In genomic region chr2:68981302-68981701, GRCm38 (mm10) we compare ENCODE assay signal across 21 mouse cellular contexts.
DNase-seq lines count a peak whose midpoint lies in the region; ATAC-seq and TF ChIP-seq lines count a peak whose summit lies in the region.
"Had no signal": no experiment of that assay in that cellular context is flagged by ENCODE, and none has a peak within 500 bp of the region (broad histone marks: within the 10 kb centered on the region; RNA-seq: fewer than 3 reads in every experiment).

No protein-coding gene starts in this region.

- H3K9ac ChIP-seq in hindbrain, postnatal 0 days (replicated peaks; ENCODE audit: low read length), result no peak overlapping the region
- no peak overlapping the region for H3K9ac ChIP-seq in hindbrain, embryonic 12.5 days
- no peak overlapping the region for H3K9ac ChIP-seq in midbrain, embryonic 12.5 days (replicated peaks)
- no peak overlapping the region for H3K9ac ChIP-seq in midbrain, postnatal 0 days (replicated peaks; ENCODE audit: low read length, poor library complexity, severe bottlenecking)
- H3K9ac ChIP-seq in stomach, embryonic 14.5 days (replicated peaks; ENCODE audit: low read depth, low read length), result no peak overlapping the region
- H3K9ac ChIP-seq in heart, adult 2 months (ENCODE audit: low read depth, low read length), result no peak overlapping the region
- H3K9ac ChIP-seq: heart, embryonic 15.5 days; liver, embryonic 12.5 days; lung, embryonic 15.5 days had no signal

- H3K4me1 ChIP-seq in hindbrain, postnatal 0 days (ENCODE audit: insufficient read depth, low read length), result 0 out of 2 replicates have a peak, but pooled peaks cover 3% of the 10 kb centered on the region
- peaks cover 17% of the 10 kb centered on the region for H3K4me1 ChIP-seq in hindbrain, embryonic 12.5 days
- H3K4me1 ChIP-seq in midbrain, embryonic 12.5 days, result peaks cover 19% of the 10 kb centered on the region; the same call in 1 of the 2 replicates
- peaks cover 18% of the 10 kb centered on the region for H3K4me1 ChIP-seq in midbrain, postnatal 0 days (ENCODE audit: insufficient read depth, low read length)
- H3K4me1 ChIP-seq in embryonic fibroblast, embryonic 13.5 days (ENCODE audit: control insufficient read depth, insufficient read depth, low read length), result peaks cover 37% of the 10 kb centered on the region
- H3K4me1 ChIP-seq in stomach, embryonic 14.5 days (ENCODE audit: control insufficient read depth, insufficient read depth, low read length), result peaks cover 26% of the 10 kb centered on the region
- no peaks in the 10 kb centered on the region for H3K4me1 ChIP-seq in heart, adult 2 months (ENCODE audit: control insufficient read depth, insufficient read depth, low read length)

- TF ChIP-seq CTCF in hindbrain, postnatal 0 days (IDR thresholded peaks at IDR 0.05; ENCODE audit: low read depth), result no peak
- TF ChIP-seq CTCF in midbrain, postnatal 0 days (IDR thresholded peaks at IDR 0.05), result no peak
- no peak for TF ChIP-seq CTCF in embryonic fibroblast, embryonic 13.5 days (IDR thresholded peaks at IDR 0.05; ENCODE audit: borderline replicate concordance, insufficient read depth, low read length)
- no peak for TF ChIP-seq CTCF in heart, adult 2 months (IDR thresholded peaks at IDR 0.05)

- ATAC-seq in hindbrain, postnatal 0 days, result 0 out of 2 replicates have a peak, but pooled peaks have one; percentile 18
- ATAC-seq in hindbrain, embryonic 12.5 days (ENCODE audit: low FRiP score), result no peak
- peak; percentile 32; the same call in 1 of the 2 replicates for ATAC-seq in midbrain, embryonic 12.5 days (ENCODE audit: low FRiP score, low read depth)
- ATAC-seq in midbrain, postnatal 0 days (ENCODE audit: low FRiP score), result no peak
- ATAC-seq in stomach, embryonic 14.5 days (ENCODE audit: insufficient number of reproducible peaks, insufficient read depth, low FRiP score, low read depth), result no peak
- ATAC-seq: hindbrain, embryonic 16.5 days; liver, embryonic 12.5 days; Patski had no signal

- intact Hi-C loops in heart, adult 2 months (cut with DNase I), result no loop called here

- H3K4me2 ChIP-seq in hindbrain, postnatal 0 days (ENCODE audit: low read depth, low read length), result no peak overlapping the region
- H3K4me2 ChIP-seq in hindbrain, embryonic 12.5 days (replicated peaks), result no peak overlapping the region
- H3K4me2 ChIP-seq in midbrain, embryonic 12.5 days (replicated peaks), result no peak overlapping the region
- H3K4me2 ChIP-seq in midbrain, postnatal 0 days (ENCODE audit: low read depth, low read length, poor library complexity, severe bottlenecking), result no peak overlapping the region
- H3K4me2 ChIP-seq in stomach, embryonic 14.5 days (replicated peaks; ENCODE audit: low read depth, low read length), result peak overlapping the region; percentile 11; the same call in 1 of the 2 replicates
- H3K4me2 ChIP-seq: heart, embryonic 15.5 days; liver, embryonic 12.5 days had no signal

- DNase-seq in hindbrain, postnatal 0 days (ENCODE audit: low spot score), result no peak
- no peak for DNase-seq in midbrain, postnatal 0 days (ENCODE audit: low spot score)
- no peak for DNase-seq in heart, adult 2 months
- DNase-seq: adrenal gland, adult 8-10 months; cerebellum, postnatal 10 days; gastrocnemius, postnatal 14 days; heart, adult 18-20 months; heart, postnatal 4 days; kidney, adult 9 months; kidney, postnatal 36 days; thymus, postnatal 36 days had no signal

- no peaks in the 10 kb centered on the region for H3K27me3 ChIP-seq in hindbrain, postnatal 0 days (ENCODE audit: insufficient read depth, low read length)
- H3K27me3 ChIP-seq in hindbrain, embryonic 12.5 days, result no peaks in the 10 kb centered on the region
- H3K27me3 ChIP-seq in midbrain, embryonic 12.5 days, result no peaks in the 10 kb centered on the region
- no peaks in the 10 kb centered on the region for H3K27me3 ChIP-seq in midbrain, postnatal 0 days (ENCODE audit: insufficient read depth, low read length)
- no peaks in the 10 kb centered on the region for H3K27me3 ChIP-seq in stomach, embryonic 14.5 days (ENCODE audit: control insufficient read depth, insufficient read depth, low read length)
- H3K27me3 ChIP-seq in heart, adult 2 months (ENCODE audit: control insufficient read depth, insufficient read depth, low read length), result no peaks in the 10 kb centered on the region
- H3K27me3 ChIP-seq: heart, embryonic 15.5 days; liver, embryonic 12.5 days; lung, embryonic 15.5 days; megakaryocyte, embryonic 14.5 days; Patski had no signal

- TF ChIP-seq EP300 in heart, adult 2 months (IDR thresholded peaks at IDR 0.05; ENCODE audit: insufficient read depth, low read depth, low read length), result no peak

- TF ChIP-seq POLR2A in embryonic fibroblast, embryonic 13.5 days (IDR thresholded peaks at IDR 0.05; ENCODE audit: low read depth, low read length), result no peak
- no peak for TF ChIP-seq POLR2A in heart, adult 2 months (IDR thresholded peaks at IDR 0.05; ENCODE audit: insufficient read depth, low read depth, low read length)

- no peaks in the 10 kb centered on the region for H3K9me3 ChIP-seq in hindbrain, postnatal 0 days (ENCODE audit: low read length)
- no peaks in the 10 kb centered on the region for H3K9me3 ChIP-seq in hindbrain, embryonic 12.5 days (replicated peaks)
- no peaks in the 10 kb centered on the region for H3K9me3 ChIP-seq in midbrain, embryonic 12.5 days
- H3K9me3 ChIP-seq in midbrain, postnatal 0 days (ENCODE audit: low read length), result no peaks in the 10 kb centered on the region
- H3K9me3 ChIP-seq in stomach, embryonic 14.5 days (ENCODE audit: control insufficient read depth, low read depth, low read length), result no peaks in the 10 kb centered on the region
- H3K9me3 ChIP-seq: heart, embryonic 15.5 days; liver, embryonic 12.5 days; lung, embryonic 15.5 days; megakaryocyte, embryonic 14.5 days had no signal

- WGBS in hindbrain, postnatal 0 days, result 79% methylated on average over 9 of the region's 9 CpGs
- 82% methylated on average over 9 of the region's 9 CpGs for WGBS in hindbrain, embryonic 12.5 days
- WGBS in midbrain, embryonic 12.5 days, result 91% methylated on average over 9 of the region's 9 CpGs
- 81% methylated on average over 9 of the region's 9 CpGs for WGBS in midbrain, postnatal 0 days
- WGBS in stomach, embryonic 14.5 days, result 62% methylated on average over 9 of the region's 9 CpGs
- 88% methylated on average over 9 of the region's 9 CpGs for WGBS in heart, adult 2 months

- no peaks in the 10 kb centered on the region for H3K79me2 ChIP-seq in heart, adult 2 months (replicated peaks; ENCODE audit: control insufficient read depth, insufficient read depth, low read length)

- no peak overlapping the region for H3K4me3 ChIP-seq in hindbrain, postnatal 0 days (ENCODE audit: low read length)
- H3K4me3 ChIP-seq in hindbrain, embryonic 12.5 days, result no peak overlapping the region
- H3K4me3 ChIP-seq in midbrain, embryonic 12.5 days, result no peak overlapping the region
- H3K4me3 ChIP-seq in midbrain, postnatal 0 days (ENCODE audit: low read depth, low read length), result no peak overlapping the region
- no peak overlapping the region for H3K4me3 ChIP-seq in embryonic fibroblast, embryonic 13.5 days (ENCODE audit: insufficient read depth, low read length)
- H3K4me3 ChIP-seq in stomach, embryonic 14.5 days (ENCODE audit: low read depth, low read length), result no peak overlapping the region
- H3K4me3 ChIP-seq in heart, adult 2 months, result no peak overlapping the region
- H3K4me3 ChIP-seq: heart, embryonic 15.5 days; liver, embryonic 12.5 days; lung, embryonic 15.5 days; megakaryocyte, embryonic 14.5 days had no signal

- no peaks in the 10 kb centered on the region for H3K36me3 ChIP-seq in hindbrain, postnatal 0 days (ENCODE audit: insufficient read depth, low read length)
- H3K36me3 ChIP-seq in hindbrain, embryonic 12.5 days, result no peaks in the 10 kb centered on the region
- H3K36me3 ChIP-seq in midbrain, embryonic 12.5 days, result no peaks in the 10 kb centered on the region
- no peaks in the 10 kb centered on the region for H3K36me3 ChIP-seq in midbrain, postnatal 0 days (ENCODE audit: insufficient read depth, low read length)
- no peaks in the 10 kb centered on the region for H3K36me3 ChIP-seq in stomach, embryonic 14.5 days (ENCODE audit: control insufficient read depth, insufficient read depth, low read length)
- no peaks in the 10 kb centered on the region for H3K36me3 ChIP-seq in heart, adult 2 months (ENCODE audit: control insufficient read depth, insufficient read depth, low read length)
- H3K36me3 ChIP-seq: heart, embryonic 15.5 days; liver, embryonic 12.5 days; lung, embryonic 15.5 days had no signal

- H3K27ac ChIP-seq in hindbrain, postnatal 0 days, result no peak overlapping the region
- H3K27ac ChIP-seq in hindbrain, embryonic 12.5 days, result no peak overlapping the region
- H3K27ac ChIP-seq in midbrain, embryonic 12.5 days (replicated peaks), result no peak overlapping the region
- no peak overlapping the region for H3K27ac ChIP-seq in midbrain, postnatal 0 days (ENCODE audit: low read depth, low read length)
- peak overlapping the region; percentile 100; the same call in 1 of the 2 replicates for H3K27ac ChIP-seq in embryonic fibroblast, embryonic 13.5 days (ENCODE audit: insufficient read depth, low read length)
- peak overlapping the region; percentile 48; the same call in 1 of the 2 replicates for H3K27ac ChIP-seq in stomach, embryonic 14.5 days (ENCODE audit: low read length)
- no peak overlapping the region for H3K27ac ChIP-seq in heart, adult 2 months
- H3K27ac ChIP-seq: heart, embryonic 15.5 days; liver, embryonic 12.5 days; lung, embryonic 15.5 days had no signal

Comparison
In these comparisons a context has a peak if more than half of its experiments do, and no peak if none do; other contexts are left out.
1. ATAC-seq: peak in hindbrain, postnatal 0 days (single experiment) and midbrain, embryonic 12.5 days (single experiment); none in hindbrain, embryonic 12.5 days (single experiment), midbrain, postnatal 0 days (single experiment) and stomach, embryonic 14.5 days (single experiment).
2. H3K27ac ChIP-seq: peak in embryonic fibroblast, embryonic 13.5 days (single experiment) and stomach, embryonic 14.5 days (single experiment); none in hindbrain, postnatal 0 days (single experiment), hindbrain, embryonic 12.5 days (single experiment), midbrain, embryonic 12.5 days (single experiment), midbrain, postnatal 0 days (single experiment) and heart, adult 2 months (single experiment).